Mouse (Mus musculus): Measurements from ENCODE around the gene Prrc2b.

DNA sequence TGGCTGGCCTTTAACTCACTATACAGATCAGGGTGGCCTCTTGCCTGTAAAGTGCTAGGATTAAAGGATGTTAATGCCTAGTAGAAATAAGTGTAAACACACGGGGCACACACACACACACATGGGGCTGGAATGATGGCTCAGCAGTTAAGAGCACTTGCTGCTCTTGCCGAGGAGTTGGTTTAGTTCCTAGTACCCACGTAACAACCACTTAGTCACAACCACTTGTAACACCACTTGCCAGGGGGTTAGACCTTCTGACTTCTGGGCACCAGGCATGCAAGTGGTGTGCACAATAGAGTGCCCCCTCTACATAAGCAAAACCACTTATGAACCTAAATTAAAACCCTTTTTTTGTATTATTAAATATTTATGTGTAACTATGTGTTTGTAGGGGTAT, 133.1 kb downstream of the Prrc2b start:
- TF ChIP-seq CTCF (IDR thresholded peaks at IDR 0.05; ENCODE audit: borderline replicate concordance, insufficient read depth, low read length) (no peak), POLR2A (IDR thresholded peaks at IDR 0.05; ENCODE audit: low read depth, low read length) (no peak)

All from embryonic fibroblast, embryonic 13.5 days (primary cell).